Mouse (Mus musculus): ENCODE data around the gene Phf2. TPM values are rescaled to one million over a fixed set of nuclear protein-coding genes. Genes with fewer than 3 reads are reported as not detected.

Gene Phf2
- polyA plus RNA-seq, 1 experiment from 2014 or later = 6.3 TPM

GRCm38 (mm10) chr13:48807481-48808031 is 63.4 kb downstream of the Phf2 start:
- Histone ChIP-seq H3K27me3 (ENCODE audit: control insufficient read depth, insufficient read depth, low read length) (no peaks in the 10 kb centered on the region), H3K4me3 (replicated peaks; ENCODE audit: low read length) (no peak overlapping the region), H3K36me3 (ENCODE audit: control insufficient read depth, insufficient read depth, low read length) (peaks cover 13% of the 10 kb centered on the region; the same call in 1 of the 2 replicates), H3K27ac (ENCODE audit: low read length) (no peak overlapping the region), H3K4me1 (ENCODE audit: control insufficient read depth, insufficient read depth, low read length) (no peaks in the 10 kb centered on the region), H3K9ac (ENCODE audit: low read length) (no peak overlapping the region), H3K4me2 (ENCODE audit: low read depth, low read length) (no peak overlapping the region), H3K9me3 (replicated peaks; ENCODE audit: control insufficient read depth, low read length) (no peaks in the 10 kb centered on the region)
- ATAC-seq (ENCODE audit: insufficient read depth, low FRiP score) = no peak; the same call in 1 of the 2 replicates
- WGBS = 76% methylated on average over 5 of the region's 5 CpGs

- no peak for ATAC-seq (ENCODE audit: insufficient read depth, low FRiP score)
- Histone ChIP-seq H3K27me3 (ENCODE audit: control insufficient read depth, insufficient read depth, low read length) (no peaks in the 10 kb centered on the region), H3K27ac (ENCODE audit: low read length) (no peak overlapping the region), H3K4me3 (replicated peaks; ENCODE audit: low read length) (no peak overlapping the region), H3K9ac (ENCODE audit: low read length) (no peak overlapping the region), H3K4me2 (ENCODE audit: low read depth, low read length) (no peak overlapping the region), H3K4me1 (ENCODE audit: control insufficient read depth, insufficient read depth, low read length) (peaks cover 31% of the 10 kb centered on the region), H3K36me3 (ENCODE audit: control insufficient read depth, insufficient read depth, low read length) (peaks cover 8% of the 10 kb centered on the region; the same call in 1 of the 2 replicates), H3K9me3 (replicated peaks; ENCODE audit: control insufficient read depth, low read length) (no peaks in the 10 kb centered on the region)
- WGBS = 60% methylated on average over 15 of the region's 15 CpGs
Observed at GRCm38 (mm10) chr13:48802181-48802580, 68.7 kb downstream of the Phf2 start.

GRCm38 (mm10) chr13:48800850-48801546 is 69.9 kb downstream of the Phf2 start:
- Histone ChIP-seq H3K36me3 (ENCODE audit: control insufficient read depth, insufficient read depth, low read length) (peaks cover 8% of the 10 kb centered on the region; the same call in 1 of the 2 replicates), H3K4me1 (ENCODE audit: control insufficient read depth, insufficient read depth, low read length) (peaks cover 31% of the 10 kb centered on the region), H3K9me3 (replicated peaks; ENCODE audit: control insufficient read depth, low read length) (no peaks in the 10 kb centered on the region), H3K4me2 (ENCODE audit: low read depth, low read length) (no peak overlapping the region), H3K27ac (ENCODE audit: low read length) (no peak overlapping the region), H3K9ac (ENCODE audit: low read length) (peak overlapping the region; percentile 37; the same call in 1 of the 2 replicates), H3K27me3 (ENCODE audit: control insufficient read depth, insufficient read depth, low read length) (no peaks in the 10 kb centered on the region), H3K4me3 (replicated peaks; ENCODE audit: low read length) (no peak overlapping the region)
- 26% methylated on average over 11 of the region's 11 CpGs for WGBS
- peak; percentile 57; the same call in 1 of the 2 replicates for ATAC-seq (ENCODE audit: insufficient read depth, low FRiP score)

GRCm38 (mm10) chr13:48798256-48798771 is 72.6 kb downstream of the Phf2 start:
- 27% methylated on average over 13 of the region's 14 CpGs for WGBS
- H3K27ac ChIP-seq (ENCODE audit: low read length) = peak overlapping the region; percentile 53; the same call in 1 of the 2 replicates

GRCm38 (mm10) chr13:48796906-48797305 is 74.0 kb downstream of the Phf2 start:
- Histone ChIP-seq H3K4me3 (replicated peaks; ENCODE audit: low read length) (no peak overlapping the region), H3K27ac (ENCODE audit: low read length) (peak overlapping the region; percentile 17; the same call in 1 of the 2 replicates), H3K4me2 (ENCODE audit: low read depth, low read length) (no peak overlapping the region), H3K36me3 (ENCODE audit: control insufficient read depth, insufficient read depth, low read length) (no peaks in the 10 kb centered on the region), H3K4me1 (ENCODE audit: control insufficient read depth, insufficient read depth, low read length) (peaks cover 31% of the 10 kb centered on the region), H3K9ac (ENCODE audit: low read length) (no peak overlapping the region), H3K27me3 (ENCODE audit: control insufficient read depth, insufficient read depth, low read length) (no peaks in the 10 kb centered on the region), H3K9me3 (replicated peaks; ENCODE audit: control insufficient read depth, low read length) (no peaks in the 10 kb centered on the region)
- no peak for ATAC-seq (ENCODE audit: insufficient read depth, low FRiP score)
- 44% methylated on average over 11 of the region's 11 CpGs for WGBS

More at GRCm38 (mm10) chr13:48798256-48798771, 72.6 kb downstream of the Phf2 start:
- Histone ChIP-seq H3K9ac (ENCODE audit: low read length) (no peak overlapping the region), H3K27me3 (ENCODE audit: control insufficient read depth, insufficient read depth, low read length) (no peaks in the 10 kb centered on the region), H3K4me3 (replicated peaks; ENCODE audit: low read length) (no peak overlapping the region), H3K4me1 (ENCODE audit: control insufficient read depth, insufficient read depth, low read length) (peaks cover 31% of the 10 kb centered on the region), H3K4me2 (ENCODE audit: low read depth, low read length) (no peak overlapping the region), H3K9me3 (replicated peaks; ENCODE audit: control insufficient read depth, low read length) (no peaks in the 10 kb centered on the region), H3K36me3 (ENCODE audit: control insufficient read depth, insufficient read depth, low read length) (peaks cover 8% of the 10 kb centered on the region; the same call in 1 of the 2 replicates)
- ATAC-seq (ENCODE audit: insufficient read depth, low FRiP score) = peak; percentile 70

- Histone ChIP-seq H3K4me3 (replicated peaks; ENCODE audit: low read length) (no peak overlapping the region), H3K27ac (ENCODE audit: low read length) (no peak overlapping the region), H3K4me2 (ENCODE audit: low read depth, low read length) (no peak overlapping the region), H3K27me3 (ENCODE audit: control insufficient read depth, insufficient read depth, low read length) (no peaks in the 10 kb centered on the region), H3K36me3 (ENCODE audit: control insufficient read depth, insufficient read depth, low read length) (no peaks in the 10 kb centered on the region), H3K9ac (ENCODE audit: low read length) (no peak overlapping the region), H3K9me3 (replicated peaks; ENCODE audit: control insufficient read depth, low read length) (no peaks in the 10 kb centered on the region), H3K4me1 (ENCODE audit: control insufficient read depth, insufficient read depth, low read length) (peaks cover 27% of the 10 kb centered on the region)
- WGBS = 83% methylated on average over 6 of the region's 6 CpGs
- no peak for ATAC-seq (ENCODE audit: insufficient read depth, low FRiP score)
Observed at GRCm38 (mm10) chr13:48795711-48796110, 75.2 kb downstream of the Phf2 start.

- H3K9ac ChIP-seq (ENCODE audit: low read length) = no peak overlapping the region
- no peak overlapping the region for H3K27ac ChIP-seq (ENCODE audit: low read length)
- 81% methylated on average over 8 of the region's 8 CpGs for WGBS
- no peak overlapping the region for H3K4me3 ChIP-seq (replicated peaks; ENCODE audit: low read length)
- H3K9me3 ChIP-seq (replicated peaks; ENCODE audit: control insufficient read depth, low read length) = no peaks in the 10 kb centered on the region
- ATAC-seq (ENCODE audit: insufficient read depth, low FRiP score) = no peak
- H3K36me3 ChIP-seq (ENCODE audit: control insufficient read depth, insufficient read depth, low read length) = no peaks in the 10 kb centered on the region
- no peaks in the 10 kb centered on the region for H3K27me3 ChIP-seq (ENCODE audit: control insufficient read depth, insufficient read depth, low read length)
- H3K4me2 ChIP-seq (ENCODE audit: low read depth, low read length) = no peak overlapping the region
- H3K4me1 ChIP-seq (ENCODE audit: control insufficient read depth, insufficient read depth, low read length) = peaks cover 28% of the 10 kb centered on the region
Observed at GRCm38 (mm10) chr13:48784594-48785298, 86.2 kb downstream of the Phf2 start.

GRCm38 (mm10) chr13:48784151-48784550 is 86.8 kb downstream of the Phf2 start:
- no peak overlapping the region for H3K27ac ChIP-seq (ENCODE audit: low read length)
- 51% methylated on average over 8 of the region's 8 CpGs for WGBS
- no peak for ATAC-seq (ENCODE audit: insufficient read depth, low FRiP score)

More at GRCm38 (mm10) chr13:48784151-48784550, 86.8 kb downstream of the Phf2 start:
- Histone ChIP-seq H3K36me3 (ENCODE audit: control insufficient read depth, insufficient read depth, low read length) (no peaks in the 10 kb centered on the region), H3K4me1 (ENCODE audit: control insufficient read depth, insufficient read depth, low read length) (peaks cover 28% of the 10 kb centered on the region), H3K4me2 (ENCODE audit: low read depth, low read length) (no peak overlapping the region), H3K9me3 (replicated peaks; ENCODE audit: control insufficient read depth, low read length) (no peaks in the 10 kb centered on the region), H3K4me3 (replicated peaks; ENCODE audit: low read length) (no peak overlapping the region), H3K27me3 (ENCODE audit: control insufficient read depth, insufficient read depth, low read length) (no peaks in the 10 kb centered on the region), H3K9ac (ENCODE audit: low read length) (no peak overlapping the region)

Data from stomach, embryonic 16.5 days (tissue).